Mouse (Mus musculus) myocyte (in vitro differentiated cells): ENCODE results near the gene Tenm2.

Experiments used
- E2F4 ChIP-seq: IDR thresholded peaks from one replicate; pipeline ENCODE4 v1.6.1; 2011; ENCODE audit warnings: mild to moderate bottlenecking, control low read depth, moderate library complexity; ENCODE audit not compliant: insufficient read depth
- MAX ChIP-seq: IDR thresholded peaks from one replicate; pipeline ENCODE4 v1.6.1; 2011; ENCODE audit warnings: low read depth, mild to moderate bottlenecking, control low read depth
- MYOD1 ChIP-seq, 3 experiments: IDR thresholded peaks; one replicate each; pipeline ENCODE4 v1.6.1; 2011; ENCODE audit warnings: control low read depth in 2 of 3, low read depth in 2 of 3, mild to moderate bottlenecking in 2 of 3, moderate library complexity in 1 of 3; ENCODE audit not compliant: insufficient read length in 2 of 3, control insufficient read depth in 1 of 3
- MYOG ChIP-seq, 3 experiments: IDR thresholded peaks; one replicate each; pipeline ENCODE4 v1.6.1; 2011; ENCODE audit warnings: control low read depth in 2 of 3, low read depth in 2 of 3, mild to moderate bottlenecking in 2 of 3; ENCODE audit not compliant: insufficient read length in 2 of 3, control insufficient read depth in 1 of 3, insufficient read depth in 1 of 3
- POLR2A ChIP-seq: IDR thresholded peaks from one replicate; pipeline ENCODE4 v1.6.1; 2011; ENCODE audit warnings: low read depth, mild to moderate bottlenecking, control low read depth, moderate library complexity; ENCODE audit not compliant: insufficient read length
- POLR2AphosphoS2 ChIP-seq: IDR thresholded peaks from one replicate; pipeline ENCODE4 v1.6.1; 2011; ENCODE audit warnings: low read depth, control low read depth; ENCODE audit not compliant: insufficient read length
- REST ChIP-seq: IDR thresholded peaks from one replicate; pipeline ENCODE4 v1.6.1; 2011; ENCODE audit warnings: mild to moderate bottlenecking, control low read depth, moderate library complexity; ENCODE audit not compliant: insufficient read depth, insufficient read length
- SRF ChIP-seq: IDR thresholded peaks from one replicate; pipeline ENCODE4 v1.6.1; 2011; ENCODE audit warnings: low read depth; ENCODE audit not compliant: control insufficient read depth, insufficient read length
- TCF12 ChIP-seq: IDR thresholded peaks from one replicate; pipeline ENCODE4 v1.6.1; 2011; ENCODE audit warnings: mild to moderate bottlenecking, control low read depth; ENCODE audit not compliant: poor library complexity, insufficient read depth, severe bottlenecking
- TCF3 ChIP-seq: IDR thresholded peaks from one replicate; pipeline ENCODE4 v1.6.1; 2011; ENCODE audit warnings: low read depth, control low read depth; ENCODE audit not compliant: insufficient read length
- USF1 ChIP-seq: IDR thresholded peaks from one replicate; pipeline ENCODE4 v1.6.1; 2011; ENCODE audit warnings: low read depth, mild to moderate bottlenecking, control low read depth, moderate library complexity

DNA sequence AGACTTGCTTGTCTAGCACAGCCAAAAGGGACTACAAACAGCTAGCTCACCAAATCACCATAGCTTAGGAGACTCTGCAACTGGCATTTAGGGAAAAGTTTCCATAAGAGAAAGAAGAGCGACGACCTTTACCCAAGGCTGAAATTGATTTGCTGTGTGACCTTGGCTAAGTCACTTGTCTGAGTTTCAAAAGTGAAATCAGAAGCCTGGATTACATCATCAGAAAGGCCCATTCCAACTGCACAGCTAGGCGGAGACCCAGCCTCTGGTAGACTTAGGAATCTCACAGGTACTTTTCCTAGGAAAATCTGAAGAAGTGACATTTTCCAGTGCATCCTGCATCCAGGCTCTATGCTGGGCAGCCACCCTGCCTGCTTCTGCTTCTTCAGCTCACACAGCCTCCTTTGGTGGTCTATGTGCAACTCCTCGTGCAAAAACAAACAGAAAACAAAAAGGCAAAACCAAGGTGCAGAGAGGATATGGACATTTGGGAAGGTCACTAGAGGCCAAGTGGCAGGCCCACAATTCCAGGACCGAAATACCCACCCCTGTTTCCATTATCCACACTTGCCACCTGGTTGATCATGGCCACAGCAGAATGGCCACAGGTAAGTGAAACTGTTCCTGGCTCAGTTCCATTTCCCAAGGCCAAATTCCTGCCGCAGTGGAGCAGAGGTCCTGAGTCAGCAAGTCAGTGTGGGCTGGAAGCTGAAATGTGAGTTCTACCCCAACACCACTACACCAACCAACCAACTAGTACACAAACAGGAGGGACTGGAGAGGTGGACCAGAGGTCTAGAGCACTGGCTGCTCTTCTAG, 1260.9 kb downstream of the Tenm2 start:
- TF ChIP-seq POLR2A (no peak), TCF12 (no peak), REST (no peak), MYOD1 (IDR thresholded peaks at IDR 0.05; ENCODE audit: control insufficient read depth in 1 of 3, insufficient read length in 2 of 3, low read depth in 2 of 3) (no peak), USF1 (no peak), MYOG (IDR thresholded peaks at IDR 0.05; ENCODE audit: control insufficient read depth in 1 of 3, insufficient read depth in 1 of 3, insufficient read length in 2 of 3, low read depth in 2 of 3) (no peak), MAX (no peak), TCF3 (no peak), POLR2AphosphoS2 (no peak), E2F4 (no peak), SRF (no peak)
